Mouse (Mus musculus): ENCODE data around the gene Fat4. TPM values are rescaled to one million over a fixed set of nuclear protein-coding genes. Genes with fewer than 3 reads are reported as not detected.

Gene Fat4
- polyA plus RNA-seq, 1 experiment from 2014 or later = 5.3 TPM

DNA sequence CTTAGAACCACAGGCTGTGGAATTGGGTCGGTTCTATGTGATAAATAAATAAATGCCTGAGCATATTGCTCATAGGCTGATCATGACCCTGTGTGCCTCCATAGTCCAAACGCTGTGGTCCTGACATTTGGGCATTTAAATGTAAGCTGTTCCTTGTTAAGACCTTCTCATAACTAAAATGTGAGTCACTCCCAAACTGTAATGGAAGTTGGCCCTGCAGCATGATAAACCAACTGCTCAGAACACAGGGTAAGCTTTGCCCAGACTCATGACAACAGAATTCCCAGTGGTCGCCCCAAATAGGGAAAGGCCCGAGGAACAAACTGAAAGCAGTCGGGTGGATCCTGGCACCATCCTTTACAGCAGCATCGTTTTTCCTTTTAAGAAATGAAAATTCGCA lies 49.7 kb downstream of the Fat4 start:
- Histone ChIP-seq H3K27ac (ENCODE audit: low read depth, low read length) (no peak overlapping the region), H3K4me3 (ENCODE audit: low read depth, low read length) (no peak overlapping the region), H3K9ac (ENCODE audit: low read depth, low read length) (no peak overlapping the region), H3K4me2 (no peak overlapping the region), H3K27me3 (ENCODE audit: control insufficient read depth, insufficient read depth, low read length) (no peaks in the 10 kb centered on the region), H3K4me1 (ENCODE audit: control insufficient read depth, insufficient read depth, low read length) (peaks cover 4% of the 10 kb centered on the region; the same call in 1 of the 2 replicates), H3K36me3 (ENCODE audit: control insufficient read depth, insufficient read depth, low read length) (no peaks in the 10 kb centered on the region), H3K9me3 (replicated peaks; ENCODE audit: control insufficient read depth, low read length) (no peaks in the 10 kb centered on the region)
- 75% methylated on average over 7 of the region's 7 CpGs for WGBS (ENCODE audit: insufficient replicate concordance)
- no peak for ATAC-seq (replicated peaks; ENCODE audit: insufficient number of reproducible peaks, low FRiP score, low TSS enrichment)

- H3K9me3 ChIP-seq (replicated peaks; ENCODE audit: control insufficient read depth, low read length) = no peaks in the 10 kb centered on the region
- H3K9ac ChIP-seq (ENCODE audit: low read depth, low read length) = no peak overlapping the region
- no peak for ATAC-seq (replicated peaks; ENCODE audit: insufficient number of reproducible peaks, low FRiP score, low TSS enrichment)
- no peaks in the 10 kb centered on the region for H3K36me3 ChIP-seq (ENCODE audit: control insufficient read depth, insufficient read depth, low read length)
- no peak overlapping the region for H3K4me3 ChIP-seq (ENCODE audit: low read depth, low read length)
- H3K27me3 ChIP-seq (ENCODE audit: control insufficient read depth, insufficient read depth, low read length) = no peaks in the 10 kb centered on the region
- no peak overlapping the region for H3K27ac ChIP-seq (ENCODE audit: low read depth, low read length)
- H3K4me2 ChIP-seq = no peak overlapping the region
- 72% methylated on average over 8 of the region's 8 CpGs for WGBS (ENCODE audit: insufficient replicate concordance)
- H3K4me1 ChIP-seq (ENCODE audit: control insufficient read depth, insufficient read depth, low read length) = peaks cover 4% of the 10 kb centered on the region; the same call in 1 of the 2 replicates
These were observed 50.4 kb downstream of the Fat4 start for GRCm38 (mm10) chr3:38937159-38937558.

DNA sequence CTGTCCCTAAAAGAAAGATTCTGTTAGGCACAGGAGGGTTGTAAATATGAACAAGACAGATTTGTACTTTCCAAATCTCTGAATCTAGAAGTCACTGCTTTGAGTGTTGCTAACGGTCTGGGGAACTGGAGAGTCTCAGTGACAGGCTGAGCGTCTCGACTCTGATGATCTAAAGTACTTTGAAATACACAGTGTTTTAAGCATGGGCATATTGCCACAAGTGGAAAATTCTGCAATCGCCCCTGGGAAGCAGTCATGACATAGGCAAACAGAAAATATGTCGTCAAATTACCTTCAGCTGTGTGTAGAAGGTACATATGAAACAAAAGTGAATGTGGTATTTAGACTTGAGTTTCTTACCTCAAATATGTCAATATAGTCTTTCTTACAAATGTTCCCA lies 51.4 kb downstream of the Fat4 start:
- H3K27me3 ChIP-seq (ENCODE audit: control insufficient read depth, insufficient read depth, low read length) = no peaks in the 10 kb centered on the region
- WGBS (ENCODE audit: insufficient replicate concordance) = 52% methylated on average over 5 of the region's 5 CpGs
- no peak overlapping the region for H3K4me3 ChIP-seq (ENCODE audit: low read depth, low read length)
- no peak overlapping the region for H3K4me2 ChIP-seq
- no peaks in the 10 kb centered on the region for H3K9me3 ChIP-seq (replicated peaks; ENCODE audit: control insufficient read depth, low read length)
- H3K27ac ChIP-seq (ENCODE audit: low read depth, low read length) = no peak overlapping the region
- H3K9ac ChIP-seq (ENCODE audit: low read depth, low read length) = no peak overlapping the region
- peaks cover 4% of the 10 kb centered on the region; the same call in 1 of the 2 replicates for H3K4me1 ChIP-seq (ENCODE audit: control insufficient read depth, insufficient read depth, low read length)
- no peak for ATAC-seq (replicated peaks; ENCODE audit: insufficient number of reproducible peaks, low FRiP score, low TSS enrichment)
- no peaks in the 10 kb centered on the region; the same call in 1 of the 2 replicates for H3K36me3 ChIP-seq (ENCODE audit: control insufficient read depth, insufficient read depth, low read length)

DNA sequence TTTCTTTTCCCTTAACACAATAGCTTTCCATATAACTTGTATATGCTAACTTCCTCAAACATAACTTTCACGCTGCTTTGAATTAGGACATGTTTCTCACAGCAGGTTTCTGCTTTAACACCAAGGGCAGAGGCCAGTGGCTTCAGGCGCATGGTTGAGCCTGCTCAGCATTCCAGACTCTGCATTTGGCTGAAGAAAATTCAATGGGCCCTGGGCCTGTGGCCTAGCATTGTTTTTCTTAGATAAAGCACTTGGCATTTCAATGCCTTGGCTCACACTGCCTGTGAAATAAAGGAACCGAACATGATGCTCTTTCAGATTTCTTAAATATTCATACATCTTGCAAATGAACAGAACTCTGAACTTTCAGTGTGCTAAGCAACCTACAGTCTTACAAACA lies 52.8 kb downstream of the Fat4 start:
- Histone ChIP-seq H3K4me3 (ENCODE audit: low read depth, low read length) (no peak overlapping the region), H3K36me3 (ENCODE audit: control insufficient read depth, insufficient read depth, low read length) (no peaks in the 10 kb centered on the region; the same call in 1 of the 2 replicates), H3K4me1 (ENCODE audit: control insufficient read depth, insufficient read depth, low read length) (peaks cover 4% of the 10 kb centered on the region; the same call in 1 of the 2 replicates), H3K27me3 (ENCODE audit: control insufficient read depth, insufficient read depth, low read length) (no peaks in the 10 kb centered on the region), H3K9ac (ENCODE audit: low read depth, low read length) (no peak overlapping the region), H3K9me3 (replicated peaks; ENCODE audit: control insufficient read depth, low read length) (no peaks in the 10 kb centered on the region), H3K27ac (ENCODE audit: low read depth, low read length) (no peak overlapping the region), H3K4me2 (no peak overlapping the region)
- 23% methylated on average over 3 of the region's 3 CpGs for WGBS (ENCODE audit: insufficient replicate concordance)
- ATAC-seq (replicated peaks; ENCODE audit: insufficient number of reproducible peaks, low FRiP score, low TSS enrichment) = no peak

DNA sequence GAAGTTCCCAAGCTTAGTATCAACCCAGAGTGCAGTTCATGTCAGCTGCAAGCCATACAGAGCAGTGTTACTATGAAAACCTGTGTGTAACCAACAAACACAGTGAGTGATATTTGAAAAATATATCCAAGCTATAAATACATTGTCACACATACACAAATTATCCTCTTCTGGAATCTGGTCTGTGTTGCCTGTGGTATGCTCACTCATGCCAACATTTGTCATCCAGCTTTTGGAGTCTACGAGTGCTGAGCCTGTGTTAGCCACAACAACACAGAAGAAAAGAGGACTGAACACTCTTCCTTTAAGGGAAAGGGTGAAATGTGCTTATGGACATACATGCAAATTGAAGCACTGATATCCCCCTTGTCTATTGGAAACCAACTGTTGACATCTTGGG lies 53.6 kb downstream of the Fat4 start:
- Histone ChIP-seq H3K9me3 (replicated peaks; ENCODE audit: control insufficient read depth, low read length) (no peaks in the 10 kb centered on the region), H3K27ac (ENCODE audit: low read depth, low read length) (no peak overlapping the region), H3K36me3 (ENCODE audit: control insufficient read depth, insufficient read depth, low read length) (no peaks in the 10 kb centered on the region; the same call in 1 of the 2 replicates), H3K4me2 (no peak overlapping the region), H3K4me3 (ENCODE audit: low read depth, low read length) (no peak overlapping the region), H3K27me3 (ENCODE audit: control insufficient read depth, insufficient read depth, low read length) (no peaks in the 10 kb centered on the region), H3K4me1 (ENCODE audit: control insufficient read depth, insufficient read depth, low read length) (peaks cover 4% of the 10 kb centered on the region; the same call in 1 of the 2 replicates), H3K9ac (ENCODE audit: low read depth, low read length) (no peak overlapping the region)
- ATAC-seq (replicated peaks; ENCODE audit: insufficient number of reproducible peaks, low FRiP score, low TSS enrichment) = no peak
- WGBS (ENCODE audit: insufficient replicate concordance) = 74% methylated on average over 1 of the region's 1 CpGs

GRCm38 (mm10) chr3:38945157-38945556 lies 58.4 kb downstream of the Fat4 start:
- Histone ChIP-seq H3K36me3 (ENCODE audit: control insufficient read depth, insufficient read depth, low read length) (no peaks in the 10 kb centered on the region; the same call in 1 of the 2 replicates), H3K9ac (ENCODE audit: low read depth, low read length) (no peak overlapping the region), H3K4me2 (no peak overlapping the region), H3K27me3 (ENCODE audit: control insufficient read depth, insufficient read depth, low read length) (no peaks in the 10 kb centered on the region), H3K27ac (ENCODE audit: low read depth, low read length) (no peak overlapping the region), H3K4me3 (ENCODE audit: low read depth, low read length) (no peak overlapping the region), H3K4me1 (ENCODE audit: control insufficient read depth, insufficient read depth, low read length) (no peaks in the 10 kb centered on the region), H3K9me3 (replicated peaks; ENCODE audit: control insufficient read depth, low read length) (no peaks in the 10 kb centered on the region)
- WGBS (ENCODE audit: insufficient replicate concordance) = 77% methylated on average over 1 of the region's 1 CpGs
- no peak for ATAC-seq (replicated peaks; ENCODE audit: insufficient number of reproducible peaks, low FRiP score, low TSS enrichment)

GRCm38 (mm10) chr3:38947706-38948105 lies 61.0 kb downstream of the Fat4 start:
- H3K27me3 ChIP-seq (ENCODE audit: control insufficient read depth, insufficient read depth, low read length) = no peaks in the 10 kb centered on the region
- H3K27ac ChIP-seq (ENCODE audit: low read depth, low read length) = no peak overlapping the region
- WGBS (ENCODE audit: insufficient replicate concordance) = 79% methylated on average over 7 of the region's 7 CpGs
- no peak for ATAC-seq (replicated peaks; ENCODE audit: insufficient number of reproducible peaks, low FRiP score, low TSS enrichment)
- H3K4me3 ChIP-seq (ENCODE audit: low read depth, low read length) = no peak overlapping the region
- no peak overlapping the region for H3K9ac ChIP-seq (ENCODE audit: low read depth, low read length)
- no peaks in the 10 kb centered on the region for H3K9me3 ChIP-seq (replicated peaks; ENCODE audit: control insufficient read depth, low read length)
- H3K4me1 ChIP-seq (ENCODE audit: control insufficient read depth, insufficient read depth, low read length) = no peaks in the 10 kb centered on the region
- H3K4me2 ChIP-seq = no peak overlapping the region
- H3K36me3 ChIP-seq (ENCODE audit: control insufficient read depth, insufficient read depth, low read length) = peaks cover 2% of the 10 kb centered on the region; the same call in 1 of the 2 replicates

DNA sequence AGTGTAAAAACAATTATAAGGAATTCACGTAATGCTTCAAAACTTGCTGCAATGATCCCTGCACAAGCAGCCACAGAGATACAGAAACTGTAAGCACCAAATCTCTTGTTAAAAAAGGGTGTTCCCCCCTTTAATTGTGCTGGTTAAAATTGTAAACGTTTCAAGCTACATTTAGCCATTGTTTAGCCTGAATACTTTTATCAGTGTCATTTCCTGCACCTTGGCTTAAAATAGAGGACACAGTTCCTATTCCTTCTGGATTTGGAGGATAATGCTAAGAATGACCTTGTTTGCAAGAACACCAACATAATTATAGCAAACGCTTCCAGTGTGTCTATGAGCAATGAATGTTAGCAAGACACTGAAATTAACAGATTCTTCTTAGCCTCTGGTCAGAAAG lies 65.9 kb downstream of the Fat4 start:
- Histone ChIP-seq H3K4me1 (ENCODE audit: control insufficient read depth, insufficient read depth, low read length) (no peaks in the 10 kb centered on the region), H3K27me3 (ENCODE audit: control insufficient read depth, insufficient read depth, low read length) (no peaks in the 10 kb centered on the region), H3K4me2 (no peak overlapping the region), H3K9ac (ENCODE audit: low read depth, low read length) (no peak overlapping the region), H3K36me3 (ENCODE audit: control insufficient read depth, insufficient read depth, low read length) (peaks cover 8% of the 10 kb centered on the region; the same call in 1 of the 2 replicates), H3K4me3 (ENCODE audit: low read depth, low read length) (no peak overlapping the region), H3K9me3 (replicated peaks; ENCODE audit: control insufficient read depth, low read length) (no peaks in the 10 kb centered on the region), H3K27ac (ENCODE audit: low read depth, low read length) (no peak overlapping the region)
- WGBS (ENCODE audit: insufficient replicate concordance) = 57% methylated on average over 3 of the region's 3 CpGs
- ATAC-seq (replicated peaks; ENCODE audit: insufficient number of reproducible peaks, low FRiP score, low TSS enrichment) = no peak

GRCm38 (mm10) chr3:38954196-38954595 lies 67.5 kb downstream of the Fat4 start:
- Histone ChIP-seq H3K9ac (ENCODE audit: low read depth, low read length) (no peak overlapping the region), H3K9me3 (replicated peaks; ENCODE audit: control insufficient read depth, low read length) (no peaks in the 10 kb centered on the region), H3K27ac (ENCODE audit: low read depth, low read length) (no peak overlapping the region), H3K36me3 (ENCODE audit: control insufficient read depth, insufficient read depth, low read length) (peaks cover 8% of the 10 kb centered on the region; the same call in 1 of the 2 replicates), H3K4me1 (ENCODE audit: control insufficient read depth, insufficient read depth, low read length) (no peaks in the 10 kb centered on the region), H3K27me3 (ENCODE audit: control insufficient read depth, insufficient read depth, low read length) (no peaks in the 10 kb centered on the region), H3K4me2 (no peak overlapping the region), H3K4me3 (ENCODE audit: low read depth, low read length) (no peak overlapping the region)
- no peak for ATAC-seq (replicated peaks; ENCODE audit: insufficient number of reproducible peaks, low FRiP score, low TSS enrichment)
- WGBS (ENCODE audit: insufficient replicate concordance) = 61% methylated on average over 3 of the region's 3 CpGs
